Mouse (Mus musculus) liver, embryonic 14.5 days (tissue): ENCODE measurements around the gene Ankrd65. TPM values are rescaled to one million over a fixed set of nuclear protein-coding genes. Genes with fewer than 3 reads are reported as not detected.

Experiments
- ATAC-seq: fragments of 200-750 bp; cut with Nextera tagmentation; 2 replicates; pipeline ENCODE4 v1.8.0; 2017; ENCODE audit warnings: moderate number of reproducible peaks, mild to moderate bottlenecking, moderate library complexity; ENCODE audit not compliant: insufficient read depth
- DNase-seq, 3 experiments: peaks; one replicate each; pipeline ENCODE4 v3.0.0-alpha.2; 2012 to 2013; ENCODE audit warnings: low read depth in 3 of 3, low spot score in 3 of 3
- H3K27ac ChIP-seq: fragments of 300-500 bp; sonication (generic); 2 replicates; pipeline ENCODE4 v1.5.1; 2014; ENCODE audit warnings: moderate library complexity, mild to moderate bottlenecking, control low read depth, inconsistent platforms
- H3K27me3 ChIP-seq: fragments of 300-500 bp; sonication (generic); 2 replicates; pipeline ENCODE4 v1.6.1; 2014; ENCODE audit warnings: mild to moderate bottlenecking, low read length, moderate library complexity; ENCODE audit not compliant: control insufficient read depth, insufficient read depth
- H3K36me3 ChIP-seq: fragments of 300-500 bp; sonication (generic); replicated peaks from 2 replicates; pipeline ENCODE4 v1.6.1; 2014; ENCODE audit warnings: low read depth; ENCODE audit not compliant: control insufficient read depth, insufficient read depth
- H3K4me1 ChIP-seq, 2 experiments: fragments of 200-500 bp in 1 of 2; fragments of 300-500 bp in 1 of 2; sonication (generic) in 1 of 2; replicated peaks; 2 replicates each; pipeline ENCODE4 v1.6.1; 2012 to 2014; ENCODE audit warnings: antibody characterized with exemption in 1 of 2, inconsistent platforms in 1 of 2, low read length in 1 of 2; ENCODE audit not compliant: control insufficient read depth in 2 of 2, insufficient read depth in 2 of 2
- H3K4me2 ChIP-seq: fragments of 300-500 bp; sonication (generic); 2 replicates; pipeline ENCODE4 v1.6.1; 2014; ENCODE audit warnings: low read depth, mild to moderate bottlenecking, control low read depth, moderate library complexity
- H3K4me3 ChIP-seq, 2 experiments: fragments of 200-500 bp in 1 of 2; fragments of 300-500 bp in 1 of 2; sonication (generic) in 1 of 2; 2 replicates each; pipeline ENCODE4 v1.5.1; 2012 to 2014; ENCODE audit warnings: low read depth in 2 of 2, low read length in 2 of 2, mild to moderate bottlenecking in 2 of 2, control low read depth in 1 of 2, inconsistent platforms in 1 of 2, moderate library complexity in 1 of 2; ENCODE audit not compliant: insufficient read depth in 1 of 2
- H3K9ac ChIP-seq: fragments of 300-500 bp; sonication (generic); replicated peaks from 2 replicates; pipeline ENCODE4 v1.6.1; 2014; ENCODE audit warnings: mild to moderate bottlenecking, control low read depth, moderate library complexity
- H3K9me3 ChIP-seq: fragments of 300-500 bp; sonication (generic); 2 replicates; pipeline ENCODE4 v1.6.1; 2016; ENCODE audit warnings: low read length, mixed read lengths; ENCODE audit not compliant: control insufficient read depth
- CTCF ChIP-seq: IDR thresholded peaks from 2 replicates; pipeline ENCODE4 v1.5.1; 2016; ENCODE audit warnings: antibody characterized with exemption, low read depth, control low read depth
- EP300 ChIP-seq: IDR thresholded peaks from 2 replicates; pipeline ENCODE4 v1.6.1; 2016; ENCODE audit warnings: antibody characterized with exemption, low read depth
- WGBS: fragments of 180-500 bp; shearing (Covaris S2); extraction: QIAGEN DNeasy Blood & Tissue Kit; methylation state at CpG from one replicate; pipeline ENCODE4 v1.1.7; 2014; ENCODE audit not compliant: insufficient replicate concordance; 5-methylcytosine and 5-hydroxymethylcytosine counted together
- microRNA-seq: library from miRNA; unstranded; fragments of <30 nt; microRNA quantifications from one replicate; pipeline ENCODE4, GENCODE M21; 2016
- polyA plus RNA-seq, 2 experiments: library from polyadenylated mRNA; depleted of rRNA in 1 of 2; stranded (reverse) in 1 of 2; unstranded in 1 of 2; fragments of >200 nt; fragmentation: Nextera tagmentation in 1 of 2; extraction: Ambion mirVana in 1 of 2; gene quantifications; 2 replicates each; pipeline versions ENCODE4 v1.2.1 to v1.2.3; 2012 to 2014

Ankrd65 gene
- polyA plus RNA-seq, 2 experiments, result 0.02 TPM; not detected in 1

DNA sequence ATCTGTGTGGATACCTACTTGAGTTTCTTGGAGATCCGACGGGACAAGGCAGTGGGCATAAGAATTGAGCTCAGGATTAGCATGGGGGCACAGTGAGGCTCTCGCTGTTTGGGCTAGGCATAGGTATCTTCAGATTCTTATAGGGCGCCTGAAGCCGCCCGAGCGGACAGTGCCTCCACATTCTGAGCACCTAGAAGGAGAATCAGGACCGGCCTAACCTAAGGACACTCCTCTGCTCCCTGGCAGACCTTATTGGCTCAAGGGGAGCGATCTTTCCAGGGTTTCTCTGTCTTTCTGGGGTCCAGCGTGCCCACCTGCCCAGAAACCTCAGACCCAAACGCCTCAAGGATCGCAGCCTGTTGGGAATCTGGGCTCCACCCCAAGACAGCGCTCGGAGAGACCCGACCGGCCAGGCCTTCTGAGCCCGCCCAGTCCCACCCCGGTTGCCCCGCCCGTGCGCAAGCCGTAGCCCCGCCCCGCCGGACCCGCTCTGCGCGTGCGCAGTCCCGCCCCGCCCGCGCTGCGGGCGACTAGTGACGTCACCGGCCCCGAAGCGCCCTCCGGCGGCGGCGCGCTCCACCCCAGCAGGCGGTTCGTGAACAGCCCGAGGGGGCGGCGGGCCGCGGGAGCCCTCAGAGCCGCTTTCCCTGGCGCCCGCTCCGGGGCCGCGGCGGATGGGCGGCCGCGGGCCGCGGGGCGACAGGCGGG lies 56.8 kb downstream of the Ankrd65 start, which contains the start of gene Dvl1:
Gene Dvl1, plus strand, starts transcription at position 532 of the 708 bp plus-strand sequence.
- ATAC-seq, result peak; percentile 92
- Histone ChIP-seq H3K27me3 (peaks cover 6% of the 10 kb centered on the region), H3K9me3 (no peaks in the 10 kb centered on the region), H3K4me2 (peak within 1 kb of the TSS; percentile 99), H3K4me1 (peaks cover 11 to 12% of the 10 kb centered on the region in 2 experiments; a peak in 3 of 4 replicates), H3K36me3 (no peaks in the 10 kb centered on the region), H3K27ac (no peak within 1 kb of the TSS), H3K4me3 (peak within 1 kb of the TSS; percentile 67 to 94), H3K9ac (peak within 1 kb of the TSS; percentile 75)
- TF ChIP-seq EP300 (no peak), CTCF (peak; percentile 45)
- 5% methylated on average over 60 of the region's 65 CpGs for WGBS
- DNase-seq, result peak; percentile 66 to 75 (median 72)

DNA sequence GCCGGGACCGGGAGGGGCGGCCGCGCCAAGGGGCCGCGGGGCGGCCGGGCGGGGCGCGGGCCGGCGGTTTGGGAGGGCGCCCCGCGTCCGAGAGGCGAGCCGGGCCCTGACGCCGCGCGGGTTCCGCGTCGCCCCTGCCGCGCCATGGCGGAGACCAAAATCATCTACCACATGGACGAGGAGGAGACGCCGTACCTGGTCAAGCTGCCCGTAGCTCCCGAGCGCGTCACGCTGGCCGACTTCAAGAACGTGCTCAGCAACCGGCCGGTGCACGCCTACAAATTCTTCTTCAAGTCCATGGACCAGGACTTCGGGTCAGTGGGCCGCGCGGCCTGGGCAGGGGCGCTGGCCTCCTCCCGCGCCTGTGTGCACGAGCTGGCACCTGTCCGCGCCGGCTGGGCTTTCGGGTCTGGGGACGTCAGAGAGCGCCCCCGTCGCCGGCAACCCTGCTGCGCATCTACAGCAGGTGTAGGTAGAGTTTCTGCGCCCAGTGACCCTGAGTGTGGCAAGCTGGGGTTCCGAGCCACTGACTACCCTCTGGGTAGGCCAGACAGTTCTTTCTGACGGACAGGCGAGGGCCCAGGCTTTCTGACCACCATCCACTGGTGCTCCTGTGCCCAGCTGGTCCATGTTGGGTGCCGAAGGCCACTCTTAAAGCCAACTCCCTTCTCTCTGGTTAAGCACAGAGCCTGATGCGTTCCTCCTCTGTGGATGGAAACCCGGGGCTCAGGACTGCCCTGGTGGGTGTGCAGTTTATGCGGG lies 57.5 kb downstream of the Ankrd65 start:
- TF ChIP-seq CTCF, result no peak; the same call in 1 of the 2 replicates
- TF ChIP-seq EP300, result no peak
- ATAC-seq, result peak; percentile 71
- Histone ChIP-seq H3K9ac (peak overlapping the region; percentile 75), H3K27me3 (peaks cover 1% of the 10 kb centered on the region), H3K4me3 (peak overlapping the region; percentile 62 to 94), H3K36me3 (no peaks in the 10 kb centered on the region), H3K27ac (no peak overlapping the region), H3K9me3 (no peaks in the 10 kb centered on the region), H3K4me2 (peak overlapping the region; percentile 99), H3K4me1 (peaks cover 11 to 12% of the 10 kb centered on the region in 2 experiments; a peak in 3 of 4 replicates)
- 1% methylated on average over 57 of the region's 69 CpGs for WGBS
- no peak for DNase-seq

DNA sequence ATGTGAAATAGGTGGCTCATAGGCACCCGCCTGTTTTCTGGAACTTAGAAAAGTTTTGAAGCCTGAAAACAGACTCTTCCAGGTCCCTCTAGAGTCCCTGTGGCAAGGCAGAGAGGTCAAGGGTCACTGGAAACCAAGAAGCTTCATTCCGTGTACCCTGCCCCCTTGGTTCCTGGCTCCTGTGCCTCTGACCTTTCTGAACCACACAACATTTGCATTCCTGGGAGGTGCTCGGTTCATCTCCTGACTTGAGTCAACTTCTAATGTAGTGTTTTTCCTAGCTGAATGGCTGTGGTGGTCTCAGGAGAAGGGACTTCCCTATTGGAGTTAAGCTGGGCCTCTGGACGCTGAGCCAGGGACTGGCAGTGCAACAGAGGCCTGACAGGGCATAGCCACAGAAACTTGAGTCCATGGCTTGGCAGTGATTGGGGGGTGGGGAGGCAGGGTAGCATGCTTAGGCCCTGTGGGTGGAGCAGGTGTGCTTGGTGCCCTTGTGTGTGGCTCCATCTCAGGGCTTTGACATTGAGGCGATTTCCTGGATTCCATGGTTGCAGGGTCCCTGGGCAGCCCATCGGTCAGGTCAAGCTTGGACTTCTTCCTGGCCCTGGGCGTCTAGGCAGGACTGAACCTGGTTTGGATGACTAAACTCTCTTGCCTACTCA lies 58.3 kb downstream of the Ankrd65 start:
- H3K27ac ChIP-seq, result no peak overlapping the region
- no peaks in the 10 kb centered on the region for H3K36me3 ChIP-seq
- no peaks in the 10 kb centered on the region for H3K27me3 ChIP-seq
- peak overlapping the region; percentile 62 to 94 for H3K4me3 ChIP-seq
- TF ChIP-seq EP300 (no peak), CTCF (no peak)
- WGBS, result 58% methylated on average over 7 of the region's 7 CpGs
- no peak for DNase-seq
- H3K4me2 ChIP-seq, result peak overlapping the region; percentile 99
- no peaks in the 10 kb centered on the region for H3K9me3 ChIP-seq
- peaks cover 11 to 12% of the 10 kb centered on the region in 2 experiments; a peak in 3 of 4 replicates for H3K4me1 ChIP-seq
- ATAC-seq, result no peak
- peak overlapping the region; percentile 75 for H3K9ac ChIP-seq

Small RNAs within 50 kb of the gene (microRNA-seq; reads per million reads assigned to microRNA genes)
- gene Gm27743, result not detected

Other genes starting within 250 kb of the Ankrd65 start
- gene Nadk, start 228.1 kb upstream of the Ankrd65 start, polyA plus RNA-seq (2012; rRNA removed), result 32.0 and 32.2 TPM in 2 replicates
- 40.2 and 48.4 TPM in 2 replicates for gene Nadk, start 228.1 kb upstream of the Ankrd65 start, polyA plus RNA-seq (2014; fragmentation: Nextera tagmentation; extraction: Ambion mirVana)
- gene Slc35e2, start 189.0 kb upstream of the Ankrd65 start, polyA plus RNA-seq (2012; rRNA removed), result 4.1 and 4.2 TPM in 2 replicates
- 6.7 and 7.9 TPM in 2 replicates for gene Slc35e2, start 189.0 kb upstream of the Ankrd65 start, polyA plus RNA-seq (2014; fragmentation: Nextera tagmentation; extraction: Ambion mirVana)
- gene Cdk11b, start 165.6 kb upstream of the Ankrd65 start, polyA plus RNA-seq (2012; rRNA removed), result 12.6 and 21.4 TPM in 2 replicates
- 16.3 and 19.4 TPM in 2 replicates for gene Cdk11b, start 165.6 kb upstream of the Ankrd65 start, polyA plus RNA-seq (2014; fragmentation: Nextera tagmentation; extraction: Ambion mirVana)
- not detected in 2 replicates for gene Gm10563, start 145.0 kb upstream of the Ankrd65 start, polyA plus RNA-seq (2012; rRNA removed)
- gene Gm10563, start 145.0 kb upstream of the Ankrd65 start, polyA plus RNA-seq (2014; fragmentation: Nextera tagmentation; extraction: Ambion mirVana), result not detected in 2 replicates
- gene Mmp23, start 137.1 kb upstream of the Ankrd65 start, polyA plus RNA-seq (2012; rRNA removed), result 3.4 and 5.4 TPM in 2 replicates
- 2.8 TPM in 2 replicates for gene Mmp23, start 137.1 kb upstream of the Ankrd65 start, polyA plus RNA-seq (2014; fragmentation: Nextera tagmentation; extraction: Ambion mirVana)
- 4.8 and 4.9 TPM in 2 replicates for gene Mib2, start 121.2 kb upstream of the Ankrd65 start, polyA plus RNA-seq (2012; rRNA removed)
- 1.8 and 1.9 TPM in 2 replicates for gene Mib2, start 121.2 kb upstream of the Ankrd65 start, polyA plus RNA-seq (2014; fragmentation: Nextera tagmentation; extraction: Ambion mirVana)
- 0.58 and 0.87 TPM in 2 replicates for gene Fndc10, start 96.1 kb upstream of the Ankrd65 start, polyA plus RNA-seq (2012; rRNA removed)
- gene Fndc10, start 96.1 kb upstream of the Ankrd65 start, polyA plus RNA-seq (2014; fragmentation: Nextera tagmentation; extraction: Ambion mirVana), result 0.10 and 0.15 TPM in 2 replicates
- gene Ssu72, start 85.6 kb upstream of the Ankrd65 start, polyA plus RNA-seq (2012; rRNA removed), result 38.6 and 39.5 TPM in 2 replicates
- gene Ssu72, start 85.6 kb upstream of the Ankrd65 start, polyA plus RNA-seq (2014; fragmentation: Nextera tagmentation; extraction: Ambion mirVana), result 53.9 and 56.9 TPM in 2 replicates
- gene Tmem240, start 55.6 kb upstream of the Ankrd65 start, polyA plus RNA-seq (2012; rRNA removed), result 0.06 and 0.17 TPM in 2 replicates
- 0.06 TPM in 1 of 2 replicates, not detected in the other for gene Tmem240, start 55.6 kb upstream of the Ankrd65 start, polyA plus RNA-seq (2014; fragmentation: Nextera tagmentation; extraction: Ambion mirVana)
- 28.7 and 41.8 TPM in 2 replicates for gene Atad3a, start 29.3 kb upstream of the Ankrd65 start, polyA plus RNA-seq (2012; rRNA removed)
- gene Atad3a, start 29.3 kb upstream of the Ankrd65 start, polyA plus RNA-seq (2014; fragmentation: Nextera tagmentation; extraction: Ambion mirVana), result 31.2 and 38.7 TPM in 2 replicates
- 0.13 and 0.15 TPM in 2 replicates for gene Vwa1, start 15.7 kb upstream of the Ankrd65 start, polyA plus RNA-seq (2012; rRNA removed)
- gene Vwa1, start 15.7 kb upstream of the Ankrd65 start, polyA plus RNA-seq (2014; fragmentation: Nextera tagmentation; extraction: Ambion mirVana), result 0.14 and 0.19 TPM in 2 replicates
- 0.28 and 0.32 TPM in 2 replicates for gene Tmem88b, start 4.6 kb upstream of the Ankrd65 start, polyA plus RNA-seq (2012; rRNA removed)
- gene Tmem88b, start 4.6 kb upstream of the Ankrd65 start, polyA plus RNA-seq (2014; fragmentation: Nextera tagmentation; extraction: Ambion mirVana), result 0.04 and 0.11 TPM in 2 replicates
- 41.6 and 62.8 TPM in 2 replicates for gene Mrpl20, start 12.4 kb downstream of the Ankrd65 start, polyA plus RNA-seq (2012; rRNA removed)
- gene Mrpl20, start 12.4 kb downstream of the Ankrd65 start, polyA plus RNA-seq (2014; fragmentation: Nextera tagmentation; extraction: Ambion mirVana), result 197 and 200 TPM in 2 replicates
- 43.3 and 65.8 TPM in 2 replicates for gene Ccnl2, start 22.1 kb downstream of the Ankrd65 start, polyA plus RNA-seq (2012; rRNA removed)
- 51.2 and 57.2 TPM in 2 replicates for gene Ccnl2, start 22.1 kb downstream of the Ankrd65 start, polyA plus RNA-seq (2014; fragmentation: Nextera tagmentation; extraction: Ambion mirVana)
- gene Aurkaip1, start 40.8 kb downstream of the Ankrd65 start, polyA plus RNA-seq (2012; rRNA removed), result 67.4 and 77.0 TPM in 2 replicates
- gene Aurkaip1, start 40.8 kb downstream of the Ankrd65 start, polyA plus RNA-seq (2014; fragmentation: Nextera tagmentation; extraction: Ambion mirVana), result 117 and 120 TPM in 2 replicates
- gene Mxra8, start 49.2 kb downstream of the Ankrd65 start, polyA plus RNA-seq (2012; rRNA removed), result 5.4 and 6.2 TPM in 2 replicates
- 3.9 and 4.9 TPM in 2 replicates for gene Mxra8, start 49.2 kb downstream of the Ankrd65 start, polyA plus RNA-seq (2014; fragmentation: Nextera tagmentation; extraction: Ambion mirVana)
- gene Dvl1, start 57.0 kb downstream of the Ankrd65 start, polyA plus RNA-seq (2012; rRNA removed), result 20.9 and 24.5 TPM in 2 replicates
- gene Dvl1, start 57.0 kb downstream of the Ankrd65 start, polyA plus RNA-seq (2014; fragmentation: Nextera tagmentation; extraction: Ambion mirVana), result 2.8 and 3.9 TPM in 2 replicates
- 0.08 and 0.09 TPM in 2 replicates for gene Tas1r3, start 72.9 kb downstream of the Ankrd65 start, polyA plus RNA-seq (2012; rRNA removed)
- 0.04 and 0.06 TPM in 2 replicates for gene Tas1r3, start 72.9 kb downstream of the Ankrd65 start, polyA plus RNA-seq (2014; fragmentation: Nextera tagmentation; extraction: Ambion mirVana)
- gene Cptp, start 79.0 kb downstream of the Ankrd65 start, polyA plus RNA-seq (2012; rRNA removed), result 5.6 and 6.6 TPM in 2 replicates
- 7.6 and 9.4 TPM in 2 replicates for gene Cptp, start 79.0 kb downstream of the Ankrd65 start, polyA plus RNA-seq (2014; fragmentation: Nextera tagmentation; extraction: Ambion mirVana)
- 16.7 and 22.1 TPM in 2 replicates for gene Ints11, start 79.1 kb downstream of the Ankrd65 start, polyA plus RNA-seq (2012; rRNA removed)
- 34.0 and 34.6 TPM in 2 replicates for gene Ints11, start 79.1 kb downstream of the Ankrd65 start, polyA plus RNA-seq (2014; fragmentation: Nextera tagmentation; extraction: Ambion mirVana)
- 16.8 and 19.4 TPM in 2 replicates for gene Pusl1, start 101.3 kb downstream of the Ankrd65 start, polyA plus RNA-seq (2012; rRNA removed)
- 12.9 and 14.9 TPM in 2 replicates for gene Pusl1, start 101.3 kb downstream of the Ankrd65 start, polyA plus RNA-seq (2014; fragmentation: Nextera tagmentation; extraction: Ambion mirVana)
- gene Acap3, start 101.4 kb downstream of the Ankrd65 start, polyA plus RNA-seq (2012; rRNA removed), result 9.4 and 9.6 TPM in 2 replicates
- gene Acap3, start 101.4 kb downstream of the Ankrd65 start, polyA plus RNA-seq (2014; fragmentation: Nextera tagmentation; extraction: Ambion mirVana), result 4.7 and 5.5 TPM in 2 replicates
- 19.9 and 36.9 TPM in 2 replicates for gene Ube2j2, start 153.4 kb downstream of the Ankrd65 start, polyA plus RNA-seq (2012; rRNA removed)
- gene Ube2j2, start 153.4 kb downstream of the Ankrd65 start, polyA plus RNA-seq (2014; fragmentation: Nextera tagmentation; extraction: Ambion mirVana), result 61.5 and 62.3 TPM in 2 replicates
- 37.4 and 43.2 TPM in 2 replicates for gene C1qtnf12, start 171.9 kb downstream of the Ankrd65 start, polyA plus RNA-seq (2012; rRNA removed)
- gene C1qtnf12, start 171.9 kb downstream of the Ankrd65 start, polyA plus RNA-seq (2014; fragmentation: Nextera tagmentation; extraction: Ambion mirVana), result 85.1 and 96.2 TPM in 2 replicates
- gene B3galt6, start 202.2 kb downstream of the Ankrd65 start, polyA plus RNA-seq (2012; rRNA removed), result 2.8 and 2.9 TPM in 2 replicates
- 3.7 TPM in 2 replicates for gene B3galt6, start 202.2 kb downstream of the Ankrd65 start, polyA plus RNA-seq (2014; fragmentation: Nextera tagmentation; extraction: Ambion mirVana)
- 20.1 and 26.8 TPM in 2 replicates for gene Sdf4, start 202.4 kb downstream of the Ankrd65 start, polyA plus RNA-seq (2012; rRNA removed)
- 72.1 and 79.4 TPM in 2 replicates for gene Sdf4, start 202.4 kb downstream of the Ankrd65 start, polyA plus RNA-seq (2014; fragmentation: Nextera tagmentation; extraction: Ambion mirVana)
- 1.0 and 1.8 TPM in 2 replicates for gene Tnfrsf4, start 223.4 kb downstream of the Ankrd65 start, polyA plus RNA-seq (2012; rRNA removed)
- 0.13 TPM in 2 replicates for gene Tnfrsf4, start 223.4 kb downstream of the Ankrd65 start, polyA plus RNA-seq (2014; fragmentation: Nextera tagmentation; extraction: Ambion mirVana)
- 0.39 and 0.92 TPM in 2 replicates for gene Tnfrsf18, start 235.7 kb downstream of the Ankrd65 start, polyA plus RNA-seq (2012; rRNA removed)
- 0.39 and 0.53 TPM in 2 replicates for gene Tnfrsf18, start 235.7 kb downstream of the Ankrd65 start, polyA plus RNA-seq (2014; fragmentation: Nextera tagmentation; extraction: Ambion mirVana)